Mouse (Mus musculus): ENCODE measurements at regions not wholly inside any gene's neighbourhood (a gene's known extent, or its start where the extent isn't known, plus 50 kb on each side); places are given as distances from the start of the nearest gene placed in this dataset.

DNA sequence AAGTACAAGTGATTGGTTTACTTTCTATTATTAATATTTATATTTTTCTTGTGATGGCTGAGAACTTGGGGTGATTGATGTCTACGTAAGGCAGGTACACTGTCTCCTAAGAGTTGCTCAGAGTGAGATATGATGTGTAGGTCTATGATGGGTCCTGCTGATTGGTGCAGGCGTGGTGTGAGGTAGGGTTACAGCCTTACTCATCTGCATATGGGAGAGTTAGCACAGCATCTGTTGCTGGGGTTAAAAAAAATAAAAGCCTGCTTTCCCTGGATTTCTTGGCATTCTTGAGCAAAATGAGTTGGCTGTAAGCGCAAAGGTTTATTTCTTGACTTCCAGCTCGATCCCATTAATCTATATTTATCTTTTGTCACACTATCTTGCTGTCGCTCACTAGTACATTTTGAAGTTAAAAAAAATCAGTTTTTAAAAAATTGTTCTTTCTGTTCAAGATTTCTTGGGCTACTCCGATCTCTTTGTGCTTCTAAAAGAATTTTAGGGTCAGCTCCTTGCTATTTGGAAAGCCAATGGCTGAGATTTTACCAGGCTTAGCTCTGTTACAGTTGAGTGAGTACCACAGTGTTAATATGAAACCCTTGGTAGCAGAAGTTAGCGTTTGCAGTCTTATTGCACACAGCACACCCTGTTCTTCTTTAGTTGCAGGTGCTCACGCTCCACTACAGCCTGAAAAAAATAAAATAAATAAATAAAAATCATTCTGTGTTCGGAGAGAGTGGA lies 482.0 kb downstream of the Plekhb2 start:
- no peak for DNase-seq

DNA sequence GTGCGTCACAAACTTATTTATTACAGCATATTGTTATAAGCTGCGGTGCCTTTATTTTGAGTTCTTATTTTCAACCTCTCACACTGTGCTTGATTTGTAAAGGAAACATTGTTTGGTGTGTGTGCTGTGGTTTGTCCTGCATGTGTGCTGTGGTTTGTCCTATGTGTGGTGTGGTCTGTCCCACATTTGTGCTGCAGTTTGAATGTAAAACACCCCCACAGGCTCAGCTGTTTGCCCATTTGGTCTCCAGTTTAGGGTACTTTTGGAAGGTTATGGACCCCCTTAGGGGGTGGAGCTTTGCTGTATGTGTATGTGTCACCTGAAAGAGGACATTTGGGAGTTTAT lies 482.5 kb downstream of the Plekhb2 start:
- no peak for DNase-seq

DNA sequence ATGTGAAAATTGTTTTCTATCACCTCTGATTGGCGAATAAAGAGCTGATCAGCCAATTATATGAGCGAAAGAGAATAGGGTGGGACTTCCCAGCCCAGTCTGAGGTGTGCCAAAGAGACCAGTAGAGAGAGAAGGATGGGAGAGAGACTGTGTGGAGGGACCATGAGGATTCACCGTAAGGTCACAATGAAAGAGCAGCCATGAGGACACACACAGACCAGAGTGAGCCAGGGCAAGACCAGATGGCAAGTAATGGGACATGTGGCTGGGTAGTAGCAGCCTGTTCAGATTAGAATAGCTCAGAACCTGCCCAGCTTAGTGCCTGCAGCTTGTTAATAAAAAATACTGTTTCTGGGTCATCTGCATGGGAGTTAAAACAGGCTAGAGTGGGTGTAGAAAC lies 487.9 kb downstream of the Plekhb2 start:
- DNase-seq = peak; percentile 16 to 21

DNA sequence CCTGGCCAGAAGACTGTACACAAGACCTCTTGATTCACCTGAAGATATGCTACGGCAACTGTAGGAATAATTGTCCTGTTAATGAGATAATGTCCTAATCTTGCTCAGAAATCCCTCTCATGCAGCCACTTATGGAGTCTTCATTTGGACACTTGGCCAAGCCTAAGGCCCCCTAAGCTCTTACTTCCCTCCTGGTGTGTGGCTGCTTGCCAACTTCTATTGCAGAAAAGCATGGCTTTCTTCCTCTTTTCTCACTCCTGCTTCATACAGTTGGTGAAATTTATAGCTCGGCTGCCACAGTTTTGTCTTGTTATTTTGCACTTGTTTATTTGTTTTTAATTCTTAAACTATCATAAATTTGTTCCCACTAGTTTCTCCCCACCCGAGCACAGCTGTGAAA lies 488.4 kb downstream of the Plekhb2 start:
- peak; percentile 37 to 48 for DNase-seq

DNA sequence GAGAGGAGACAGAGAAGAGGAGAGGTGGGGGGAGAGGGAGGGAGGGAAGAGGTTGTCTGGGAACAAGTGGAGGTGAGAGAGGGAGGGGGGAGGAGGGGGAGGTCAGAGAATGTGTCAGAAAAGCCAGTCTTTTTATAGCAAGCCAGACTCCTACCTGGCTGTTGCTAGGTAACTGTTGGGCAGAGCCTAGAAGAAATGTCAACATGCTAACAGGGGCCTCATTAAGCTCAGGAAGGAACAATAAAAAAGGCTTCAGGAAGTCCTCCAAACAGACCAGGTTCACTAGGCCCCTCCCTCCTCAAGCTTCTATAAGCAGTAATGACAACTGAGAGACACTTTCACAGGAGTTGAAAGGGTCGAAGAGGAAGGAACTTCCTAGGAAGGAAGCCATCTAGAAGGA lies 494.8 kb downstream of the Plekhb2 start:
- DNase-seq = no peak

DNA sequence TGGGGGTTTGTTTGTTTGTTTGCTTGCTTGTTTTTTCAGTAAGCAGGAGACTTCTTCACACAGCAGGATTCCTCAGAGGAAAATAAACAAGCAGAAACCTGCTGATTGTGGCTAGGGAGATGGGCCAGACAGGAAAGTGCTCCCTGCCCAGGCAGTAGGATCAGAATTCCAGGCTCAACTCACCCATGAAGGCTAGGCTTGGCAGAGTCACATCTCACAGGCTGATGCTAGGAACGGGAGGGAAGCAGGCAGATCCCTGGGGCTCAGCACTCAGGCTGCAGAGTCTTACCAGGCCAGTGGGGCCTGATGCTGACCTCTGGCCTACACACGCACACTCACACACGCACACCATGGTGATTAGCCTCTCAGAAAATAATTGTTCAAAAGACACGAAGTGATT lies 498.5 kb downstream of the Plekhb2 start:
- DNase-seq = peak; percentile 9 to 52

DNA sequence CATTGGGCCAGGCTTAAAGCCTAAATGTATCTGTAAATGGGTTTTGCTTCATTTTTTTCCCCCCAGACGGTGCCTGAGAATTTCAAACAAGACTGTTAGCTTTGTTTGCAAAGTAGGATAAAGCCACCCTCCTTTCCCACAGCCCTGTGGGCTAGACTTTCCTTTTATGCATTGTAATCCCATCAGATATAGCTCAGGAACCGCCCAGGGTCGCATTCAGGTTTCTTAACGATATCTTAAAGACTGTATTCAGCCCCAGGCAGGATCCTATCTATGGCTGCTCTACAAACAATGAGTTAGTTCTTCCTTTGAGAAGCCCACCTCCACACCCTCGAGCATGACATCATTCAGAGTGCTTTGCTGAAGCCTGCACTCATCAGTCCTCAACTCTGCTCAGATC lies 509.2 kb downstream of the Plekhb2 start:
- no peak for DNase-seq

DNA sequence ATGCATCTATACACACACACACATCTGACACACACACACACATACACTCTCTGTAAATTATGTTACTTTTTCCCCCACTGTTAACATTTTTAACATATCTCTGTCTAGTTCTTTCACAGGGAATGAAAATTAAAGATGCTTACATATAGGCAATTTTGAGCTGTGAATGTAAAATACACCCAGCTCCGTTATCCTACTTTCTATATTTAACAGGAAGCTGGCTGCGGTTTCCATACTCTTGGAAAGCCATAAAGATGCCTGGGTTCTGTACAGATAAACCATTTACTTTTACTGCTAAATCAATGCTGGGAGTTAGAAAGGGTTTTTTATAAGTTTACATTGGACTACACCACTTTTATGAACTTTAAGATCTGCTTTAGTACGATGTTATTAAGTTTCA lies 511.7 kb downstream of the Plekhb2 start:
- DNase-seq = no peak

DNA sequence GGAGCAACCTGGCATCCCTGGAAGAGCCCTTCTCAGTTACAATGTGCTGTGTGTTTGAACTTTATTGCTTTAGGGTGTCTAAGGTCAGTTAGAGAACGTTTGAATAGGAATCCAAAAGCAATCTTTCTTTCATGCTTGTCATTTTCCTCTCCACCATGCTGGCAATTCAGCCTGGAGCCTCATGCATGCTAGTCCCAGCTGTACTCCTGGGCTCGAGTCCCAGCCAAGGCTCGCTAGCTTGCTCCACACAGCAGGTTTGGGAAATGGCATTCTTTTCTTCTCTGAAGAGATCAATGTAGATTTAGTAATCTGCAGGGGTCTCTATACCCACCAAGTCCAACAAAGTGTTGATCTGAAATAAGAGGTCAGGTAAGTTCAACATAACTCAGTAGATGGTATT lies 513.1 kb downstream of the Plekhb2 start:
- peak; percentile 59 to 62 for DNase-seq

DNA sequence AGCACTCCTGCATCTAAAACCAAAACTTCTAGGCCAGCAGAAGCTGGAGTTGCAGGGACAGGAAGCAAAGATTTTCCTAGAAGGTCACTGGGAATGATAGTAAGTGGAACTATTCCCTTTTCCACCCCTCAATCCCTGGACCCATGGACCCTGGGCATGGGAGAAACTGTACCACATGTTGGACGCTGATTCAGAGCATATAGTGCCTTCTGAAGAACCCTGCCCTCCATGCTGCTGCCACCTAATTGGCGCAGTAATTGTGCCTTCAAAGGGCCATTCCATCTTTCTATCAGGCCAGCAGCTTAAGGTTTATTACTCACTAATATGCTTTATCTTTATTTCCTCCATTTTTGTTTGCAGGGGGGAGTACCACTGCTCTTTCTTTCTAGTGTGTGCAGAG lies 516.8 kb downstream of the Plekhb2 start:
- DNase-seq = no peak

DNA sequence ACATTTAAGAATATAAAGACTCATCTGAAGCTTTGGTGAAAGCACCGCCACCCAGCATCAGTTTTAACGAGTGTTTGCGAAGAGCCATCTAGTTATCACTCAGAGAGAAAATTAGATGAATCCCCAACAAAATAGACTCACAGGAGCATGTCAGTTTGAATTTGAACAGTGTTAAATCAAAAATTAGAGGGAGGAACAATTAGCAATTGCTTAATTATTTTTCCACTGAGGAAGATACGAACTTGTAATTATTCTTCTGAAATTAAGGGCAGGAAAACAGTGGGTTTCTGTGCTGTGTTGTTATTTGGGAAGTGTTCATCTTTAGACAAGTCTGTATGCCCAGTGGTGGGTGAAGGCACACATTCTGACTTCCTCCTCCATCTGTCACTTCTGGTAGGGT lies 523.0 kb downstream of the Plekhb2 start:
- no peak for DNase-seq

DNA sequence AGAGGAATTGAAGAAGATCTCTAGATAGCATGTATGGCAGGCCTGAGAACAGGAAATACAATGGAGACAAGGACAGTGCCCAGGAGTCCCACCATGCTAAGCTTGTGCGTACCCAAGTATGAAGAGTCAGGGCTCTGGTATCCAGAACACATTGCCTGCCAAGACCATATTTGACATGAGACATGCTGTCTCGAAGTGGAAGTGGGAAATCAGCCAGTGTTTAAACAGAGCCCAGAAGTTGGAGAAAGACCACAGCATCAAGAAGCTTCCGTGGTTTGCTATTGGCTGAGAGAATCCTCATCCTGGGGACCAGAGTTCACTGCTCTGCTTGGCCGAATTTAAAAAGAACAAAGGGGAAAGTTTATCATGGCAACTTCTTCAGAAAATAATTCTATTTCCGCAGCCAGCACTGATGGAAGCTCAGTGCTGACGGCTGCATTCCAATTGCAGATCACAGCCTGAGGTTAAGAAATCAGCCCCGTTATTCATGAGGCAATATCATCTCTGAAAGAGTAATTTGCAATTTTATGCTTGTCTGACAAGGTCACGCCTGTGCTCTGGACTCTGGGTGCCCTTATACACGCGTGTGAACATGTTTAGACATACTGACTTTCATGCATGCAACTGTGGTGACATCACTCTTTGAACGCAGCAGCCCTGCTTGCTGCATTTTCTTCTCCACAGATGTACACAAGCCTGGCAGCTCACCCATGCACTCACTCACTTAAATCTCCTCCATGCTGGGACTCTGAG lies 531.0 kb downstream of the Plekhb2 start:
- DNase-seq = no peak

DNA sequence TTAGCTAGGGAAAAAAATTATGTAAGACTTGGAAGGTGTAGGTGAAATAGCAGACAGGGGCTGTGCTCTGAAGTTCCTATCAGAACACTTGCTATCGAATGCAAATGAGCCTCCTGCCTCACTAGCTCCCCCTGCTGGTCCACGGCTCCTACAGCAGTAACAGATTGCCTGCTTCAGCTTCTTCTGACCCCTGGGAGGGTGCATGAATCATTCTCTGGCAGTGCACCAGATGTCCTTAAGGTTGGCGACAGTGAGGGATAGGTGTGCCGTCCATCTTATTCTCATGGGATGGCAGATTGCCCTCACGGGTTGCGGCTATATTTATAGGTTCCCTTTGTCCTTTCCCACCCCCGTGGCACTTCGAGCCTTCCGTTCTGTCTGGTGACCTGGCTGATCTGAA lies 535.7 kb downstream of the Plekhb2 start:
- peak; percentile 90 to 96 for DNase-seq

DNA sequence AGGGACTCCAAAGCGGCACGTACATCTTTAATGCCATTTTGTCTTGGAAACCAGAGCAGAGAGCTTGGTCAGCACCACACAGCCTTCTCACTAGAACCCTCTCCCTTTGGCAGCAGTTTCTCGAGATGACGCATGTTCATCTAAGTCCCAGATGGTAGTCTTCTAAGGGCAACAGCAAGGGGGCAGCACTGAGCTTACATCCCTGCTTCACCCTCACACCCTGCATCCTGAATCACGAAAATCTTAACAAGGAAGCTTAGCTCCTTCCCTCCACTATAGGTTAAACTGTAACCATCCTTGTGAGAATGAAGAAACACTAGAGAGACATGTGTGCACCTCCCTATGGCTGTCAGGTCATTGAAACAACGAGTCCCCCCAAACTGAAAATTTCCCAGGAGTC lies 538.4 kb downstream of the Plekhb2 start:
- DNase-seq = peak; percentile 74 to 82

DNA sequence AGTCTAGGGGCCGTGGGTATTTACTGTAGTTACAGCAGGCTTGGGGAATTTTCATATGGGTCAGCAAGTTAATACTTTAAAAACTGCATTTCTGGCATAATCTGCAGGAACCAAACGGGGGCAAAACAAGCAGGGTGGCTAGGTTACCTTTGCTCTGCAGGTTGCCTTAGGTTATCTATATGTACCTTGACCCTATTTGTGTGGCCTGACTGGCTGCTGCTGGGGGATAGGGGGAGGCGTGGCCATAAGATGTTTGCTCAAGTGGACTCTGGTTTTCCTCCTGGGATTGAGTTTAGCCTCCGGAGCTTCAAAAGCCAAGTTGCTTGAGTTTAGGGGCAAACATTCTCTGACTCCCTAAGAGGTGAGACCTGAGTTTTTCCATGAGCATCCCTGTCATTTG lies 540.6 kb downstream of the Plekhb2 start:
- DNase-seq = no peak

DNA sequence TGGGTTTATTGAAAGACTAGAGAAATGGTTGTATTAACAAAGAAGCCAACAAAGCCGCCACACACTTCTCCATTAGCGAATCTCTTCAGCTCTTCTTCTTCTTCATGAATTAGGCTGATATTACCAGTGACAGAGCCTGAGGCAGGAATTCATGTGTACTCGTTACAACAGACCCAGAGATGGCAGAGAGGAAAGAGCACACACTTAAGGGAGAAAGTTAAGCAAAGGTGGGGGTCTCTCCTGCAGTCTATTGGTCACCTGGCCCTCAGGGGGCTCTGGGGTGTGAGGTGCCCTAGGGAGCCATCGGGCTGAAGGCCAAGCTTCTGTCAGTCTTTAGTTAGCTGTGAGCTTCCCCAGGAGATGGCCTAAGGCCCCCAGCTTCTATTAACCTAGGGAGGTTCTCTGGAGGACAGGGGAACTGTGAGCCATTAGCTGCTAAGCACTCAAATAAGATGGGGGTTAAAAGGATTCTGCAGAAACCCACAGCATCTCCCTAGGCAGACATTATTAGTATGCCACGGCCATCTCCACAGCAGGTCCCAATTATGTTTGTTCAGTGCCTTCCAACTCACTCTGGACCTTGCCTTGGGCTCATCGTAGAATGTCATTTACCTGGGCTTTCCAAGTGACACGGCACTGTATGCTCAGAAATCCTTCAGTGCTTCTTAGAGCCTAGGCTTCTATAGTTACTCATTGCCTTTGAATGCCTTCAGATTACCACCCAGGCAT lies 541.2 kb downstream of the Plekhb2 start:
- DNase-seq = no peak

DNA sequence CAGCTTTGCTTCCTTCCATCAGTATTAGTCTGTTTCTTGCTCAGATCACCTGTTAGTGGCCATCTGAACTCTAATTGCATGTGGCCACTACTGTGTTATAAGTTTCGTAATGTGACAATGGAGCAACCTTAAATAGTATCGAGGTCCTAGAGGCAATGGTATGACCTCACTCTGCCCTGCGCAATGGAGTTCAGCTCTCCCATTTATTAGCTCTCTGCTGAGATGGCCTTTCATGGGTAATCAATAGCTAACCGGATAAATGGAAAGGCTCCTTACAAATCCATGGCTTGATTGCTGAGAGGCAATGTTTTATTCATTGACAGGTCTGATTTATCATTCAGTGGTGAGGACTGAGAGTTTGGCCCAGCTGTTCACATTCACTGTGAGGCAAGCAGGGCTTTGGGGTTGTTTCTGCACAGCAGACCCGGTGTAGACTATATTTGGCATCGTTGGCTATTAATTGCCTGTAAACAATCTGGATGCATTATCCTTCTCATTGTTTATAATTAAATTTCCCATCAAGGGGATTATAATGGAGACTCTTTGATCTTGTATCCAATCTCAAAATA lies 543.9 kb downstream of the Plekhb2 start:
- DNase-seq = no peak

DNA sequence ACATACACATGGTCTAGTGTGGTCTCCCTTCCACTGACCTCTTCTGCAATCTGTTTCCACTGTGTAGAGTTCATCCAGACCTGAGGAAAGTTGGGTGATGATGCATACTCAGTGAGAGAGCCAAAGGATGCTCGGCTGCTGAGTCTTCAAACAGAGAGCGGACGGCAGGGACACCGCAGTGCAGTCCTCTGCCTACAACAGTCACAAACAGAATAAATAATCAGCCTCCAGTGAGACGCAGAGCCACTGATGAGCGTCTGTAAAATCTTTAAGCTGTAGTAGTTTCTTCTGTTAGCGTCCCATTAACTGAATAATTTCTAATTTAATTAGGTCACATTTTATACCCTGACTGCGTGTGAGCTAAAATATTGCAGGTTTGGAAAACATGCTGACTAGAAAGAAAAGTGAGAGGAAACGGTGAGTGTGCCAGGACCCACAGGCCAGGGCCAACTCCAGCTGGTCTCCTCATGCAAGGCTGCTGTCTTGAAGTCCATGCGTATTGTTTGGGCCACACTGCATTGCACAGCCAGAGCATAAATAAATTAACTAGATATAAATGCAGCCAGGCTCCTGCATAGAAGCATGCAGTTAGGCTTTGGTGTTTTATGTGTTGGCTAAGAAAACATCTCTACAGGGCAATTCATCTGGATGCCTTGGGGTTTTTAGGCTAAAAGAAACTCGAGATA lies 551.0 kb downstream of the Plekhb2 start:
- peak; percentile 42 to 47 for DNase-seq

DNA sequence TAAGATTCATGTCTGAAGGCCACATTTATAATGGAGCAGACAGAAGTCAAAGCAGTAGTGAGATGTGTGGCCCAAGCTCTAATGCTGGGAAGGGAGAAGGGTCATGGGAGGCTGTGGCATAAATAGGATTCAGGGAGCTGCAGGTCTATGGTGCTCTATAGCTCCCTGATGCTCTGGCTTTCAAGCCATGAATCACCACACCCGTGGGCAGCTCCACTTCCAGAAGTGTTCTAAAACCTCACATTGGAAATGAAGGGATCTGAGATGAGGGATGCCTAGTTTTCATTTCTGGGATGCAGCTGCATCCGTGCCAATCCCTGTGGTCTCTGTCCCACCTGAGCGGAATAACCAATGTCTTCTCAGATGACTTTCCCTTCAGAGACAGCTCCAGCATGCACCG lies 553.2 kb downstream of the Plekhb2 start:
- DNase-seq = no peak

DNA sequence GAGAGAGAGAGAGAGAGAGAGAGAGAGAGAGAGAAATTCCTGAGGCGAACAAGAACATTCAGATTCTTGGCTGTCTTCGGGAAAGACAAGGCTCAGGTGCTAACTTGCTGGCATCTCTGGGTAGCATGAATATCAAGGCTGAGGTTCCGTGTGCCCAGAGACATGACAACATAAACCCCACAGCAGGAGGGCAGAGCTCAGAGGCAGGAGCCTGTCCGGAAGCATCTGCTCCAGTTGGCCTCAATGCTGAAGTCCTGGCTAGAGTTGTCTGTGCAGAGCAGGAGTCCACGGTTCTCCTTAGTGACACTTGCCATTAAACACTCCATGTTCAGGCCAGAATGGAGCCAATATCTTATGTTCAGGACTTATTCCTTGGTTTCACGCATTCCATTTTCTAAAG lies 555.6 kb downstream of the Plekhb2 start:
- peak; percentile 53 to 54 for DNase-seq

DNA sequence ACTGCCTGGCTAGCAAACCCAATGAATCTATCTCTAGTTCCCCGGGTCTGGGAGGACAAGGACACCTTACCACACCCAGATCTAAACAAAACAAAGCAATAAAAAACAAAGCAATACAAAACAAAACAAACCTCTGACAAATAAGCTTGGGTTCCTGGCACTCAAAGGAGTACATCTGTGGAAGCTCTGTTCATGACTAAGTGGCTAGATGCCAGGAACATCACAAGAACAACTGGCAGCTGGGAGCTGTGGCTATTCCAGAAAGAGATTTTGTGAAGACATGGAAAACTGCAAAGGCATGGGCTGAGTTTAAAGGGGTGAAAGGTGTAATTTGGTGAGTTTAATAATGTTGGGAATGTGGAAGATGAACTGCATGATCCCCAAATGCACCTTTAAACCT lies 565.9 kb downstream of the Plekhb2 start:
- DNase-seq = no peak

DNA sequence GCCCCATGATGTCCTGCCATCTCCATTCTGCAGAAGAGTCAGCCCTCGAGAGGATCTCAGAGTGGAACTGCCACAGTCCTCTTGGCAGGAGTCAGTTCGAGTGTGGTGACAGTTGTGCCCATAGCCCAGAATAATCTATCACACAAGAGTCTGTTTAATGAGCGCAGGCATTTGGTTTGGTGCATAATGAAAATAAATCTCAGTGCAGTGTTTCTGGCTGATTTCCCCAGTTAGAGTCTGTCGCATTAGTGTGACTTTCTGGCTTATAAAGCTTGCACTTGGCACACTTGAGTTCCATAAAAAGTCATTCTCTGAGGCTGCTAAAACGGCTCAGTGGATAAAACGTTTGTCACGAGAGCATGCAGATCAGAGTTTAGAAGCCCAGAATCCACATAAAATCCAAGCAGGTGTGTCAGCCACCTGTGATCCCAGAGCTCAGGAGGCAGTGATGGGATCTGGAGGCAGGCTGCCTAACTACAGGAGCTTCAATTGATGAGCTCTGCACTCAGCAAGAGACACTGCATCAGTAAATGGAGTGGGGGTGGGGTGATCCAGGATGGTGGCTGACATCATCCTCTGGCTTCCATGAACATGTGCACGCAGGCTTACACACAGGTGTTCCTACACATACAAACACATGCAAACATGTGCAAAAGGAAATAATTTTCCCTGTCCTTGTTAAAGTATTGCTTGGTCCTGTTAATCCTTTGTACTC lies 578.5 kb downstream of the Plekhb2 start:
- peak in 1 of 2 experiments; percentile 18 for DNase-seq

Measured in cerebellum, postnatal 14 days (tissue).